Mouse (Mus musculus): ENCODE results near the gene Ints6l. TPM values are rescaled to one million over a fixed set of nuclear protein-coding genes. Genes with fewer than 3 reads are reported as not detected.

Gene Ints6l
- total and polyA plus RNA-seq, 3 experiments, result 9.8 to 124 (median 56.1) TPM

GRCm38 (mm10) chrX:56455372-56456246 lies 952 bp downstream of the Ints6l start (continued):
- TF ChIP-seq USF2 (IDR thresholded peaks at IDR 0.05; ENCODE audit: borderline replicate concordance in 1 of 2, insufficient read depth in 1 of 2, low read depth in 1 of 2, low read length in 2 of 2) (no peak), MAFK (IDR thresholded peaks at IDR 0.05; ENCODE audit: borderline replicate concordance, low read depth, low read length) (no peak), MEF2A (IDR thresholded peaks at IDR 0.05; ENCODE audit: extremely low read depth, insufficient replicate concordance, low read depth, low read length, poor library complexity, severe bottlenecking) (no peak), SMC3 (IDR thresholded peaks at IDR 0.05; ENCODE audit: low read depth, low read length) (no peak), EP300 (IDR thresholded peaks at IDR 0.05; ENCODE audit: low read depth in 1 of 2, low read length in 2 of 2) (no peak), CTCF (IDR thresholded peaks at IDR 0.05 in 2 of 3, conservative IDR thresholded peaks at IDR 0.05 in 1 of 3; ENCODE audit: control insufficient read depth in 1 of 3, insufficient read depth in 1 of 3, low read depth in 2 of 3, low read length in 3 of 3, poor library complexity in 1 of 3, severe bottlenecking in 1 of 3) (peak in 2 of 3 experiments; percentile 26 to 32; a peak in 3 of 6 replicates), ELF1 (IDR thresholded peaks at IDR 0.05; ENCODE audit: low read depth, low read length) (no peak), ETS1 (IDR thresholded peaks at IDR 0.05; ENCODE audit: low read depth, low read length) (no peak), TBP (IDR thresholded peaks at IDR 0.05; ENCODE audit: low read depth, low read length) (0 out of 2 replicates have a peak, but pooled peaks have one; percentile 21), CHD1 (IDR thresholded peaks at IDR 0.05; ENCODE audit: low read depth, low read length) (no peak), NRF1 (IDR thresholded peaks at IDR 0.05; ENCODE audit: insufficient read depth, low read depth, low read length, poor library complexity, severe bottlenecking) (peak; percentile 37; the same call in 1 of the 2 replicates), TAL1 (IDR thresholded peaks at IDR 0.05; ENCODE audit: low read length) (no peak), E2F4 (IDR thresholded peaks at IDR 0.05; ENCODE audit: borderline replicate concordance, low read depth, low read length) (no peak), POLR2AphosphoS5 (IDR thresholded peaks at IDR 0.05; ENCODE audit: borderline replicate concordance, low read depth, low read length) (no peak), POLR2A (IDR thresholded peaks at IDR 0.05; ENCODE audit: control insufficient read depth in 1 of 2, insufficient read depth in 1 of 2, low read depth in 1 of 2, low read length in 2 of 2, poor library complexity in 1 of 2) (peak in 1 of 2 experiments; percentile 55; a peak in 1 of 4 replicates), SIN3A (IDR thresholded peaks at IDR 0.05; ENCODE audit: low read length) (no peak; the same call in 1 of the 2 replicates), GATA1 (IDR thresholded peaks at IDR 0.05; ENCODE audit: low read depth, low read length) (no peak), ZNF384 (IDR thresholded peaks at IDR 0.05; ENCODE audit: low read depth, low read length) (no peak), RCOR1 (IDR thresholded peaks at IDR 0.05; ENCODE audit: low read depth, low read length) (no peak), CHD2 (IDR thresholded peaks at IDR 0.05; ENCODE audit: low read length) (no peak)

- H3K27me3 ChIP-seq (ENCODE audit: control insufficient read depth in 1 of 2, insufficient read depth in 2 of 2, low read length in 2 of 2), result no peaks in the 10 kb centered on the region
- peaks cover 4 to 5% of the 10 kb centered on the region in 2 experiments; a peak in 3 of 4 replicates for H3K4me1 ChIP-seq (ENCODE audit: control insufficient read depth in 1 of 2, insufficient read depth in 2 of 2, low read length in 2 of 2)
- H3K79me2 ChIP-seq (ENCODE audit: control insufficient read depth, insufficient read depth, low read length, poor library complexity), result peaks cover 3% of the 10 kb centered on the region; the same call in 1 of the 2 replicates
- peaks cover 0 to 29% of the 10 kb centered on the region in 2 experiments; a peak in 2 of 4 replicates for H3K36me3 ChIP-seq (ENCODE audit: control insufficient read depth in 1 of 2, insufficient read depth in 2 of 2, low read length in 2 of 2)
- H3K9ac ChIP-seq (ENCODE audit: control insufficient read depth, low read depth, low read length, poor library complexity, severe bottlenecking), result peak overlapping the region; percentile 25
- H3K9me3 ChIP-seq (replicated peaks; ENCODE audit: insufficient read depth, low read length), result no peaks in the 10 kb centered on the region
- H3K27ac ChIP-seq (ENCODE audit: control insufficient read depth, low read depth, low read length), result peak overlapping the region; percentile 85
- H3K4me3 ChIP-seq (ENCODE audit: control insufficient read depth in 1 of 2, insufficient read depth in 1 of 2, low read depth in 2 of 2, low read length in 2 of 2), result peak overlapping the region; percentile 50 to 61
- peak; percentile 77 for DNase-seq (ENCODE audit: low read depth, low spot score)
- TF ChIP-seq ETS1 (IDR thresholded peaks at IDR 0.05; ENCODE audit: low read depth, low read length) (peak; percentile 84), GATA1 (IDR thresholded peaks at IDR 0.05; ENCODE audit: low read depth, low read length) (peak; percentile 90), ZMIZ1 (IDR thresholded peaks at IDR 0.05; ENCODE audit: low read depth, low read length) (no peak), ZNF384 (IDR thresholded peaks at IDR 0.05; ENCODE audit: low read depth, low read length) (no peak), MYB (IDR thresholded peaks at IDR 0.05; ENCODE audit: low read depth, low read length) (0 out of 2 replicates have a peak, but pooled peaks have one; percentile 21), POLR2AphosphoS5 (IDR thresholded peaks at IDR 0.05; ENCODE audit: borderline replicate concordance, low read depth, low read length) (no peak), TCF12 (IDR thresholded peaks at IDR 0.05; ENCODE audit: low read depth, low read length) (peak; percentile 89), ZKSCAN1 (IDR thresholded peaks at IDR 0.05; ENCODE audit: low read depth, low read length) (no peak), MAZ (IDR thresholded peaks at IDR 0.05; ENCODE audit: low read depth, low read length) (no peak), SMC3 (IDR thresholded peaks at IDR 0.05; ENCODE audit: low read depth, low read length) (no peak), NELFE (IDR thresholded peaks at IDR 0.05; ENCODE audit: low read depth, low read length) (no peak), TAL1 (IDR thresholded peaks at IDR 0.05; ENCODE audit: low read length) (peak; percentile 84), MXI1 (IDR thresholded peaks at IDR 0.05; ENCODE audit: low read depth, low read length) (peak; percentile 30; the same call in 1 of the 2 replicates), EP300 (IDR thresholded peaks at IDR 0.05; ENCODE audit: low read depth in 1 of 2, low read length in 2 of 2) (peak; percentile 67 to 87), CHD2 (IDR thresholded peaks at IDR 0.05; ENCODE audit: low read length) (no peak), E2F4 (IDR thresholded peaks at IDR 0.05; ENCODE audit: borderline replicate concordance, low read depth, low read length) (no peak), MYC (IDR thresholded peaks at IDR 0.05; ENCODE audit: low read depth, low read length) (no peak), POLR2AphosphoS2 (IDR thresholded peaks at IDR 0.05; ENCODE audit: low read length) (no peak), TBP (IDR thresholded peaks at IDR 0.05; ENCODE audit: low read depth, low read length) (no peak), MAX (IDR thresholded peaks at IDR 0.05; ENCODE audit: low read length) (0 out of 2 replicates have a peak, but pooled peaks have one; percentile 17), GABPA (IDR thresholded peaks at IDR 0.05; ENCODE audit: low read depth, low read length) (no peak)
Measured at GRCm38 (mm10) chrX:56456379-56456778, 1.7 kb downstream of the Ints6l start.
